Mouse (Mus musculus) heart, embryonic 14.5 days (tissue): ENCODE results near the gene Mapk13. TPM values are rescaled to one million over a fixed set of nuclear protein-coding genes. Genes with fewer than 3 reads are reported as not detected.

ENCODE experiments used
- ATAC-seq: fragments of 200-750 bp; cut with Nextera tagmentation; 2 replicates; pipeline ENCODE4 v1.8.0; 2017; ENCODE audit warnings: low read depth, moderate TSS enrichment; ENCODE audit not compliant: insufficient number of reproducible peaks, insufficient read depth, low FRiP score
- H3K27ac ChIP-seq, 2 experiments: fragments of 200-500 bp in 1 of 2; fragments of 300-500 bp in 1 of 2; sonication (generic) in 1 of 2; replicated peaks in 1 of 2; 2 replicates each; pipeline ENCODE4 v1.5.1; 2012 to 2014; ENCODE audit warnings: low read depth in 2 of 2, low read length in 2 of 2, control low read depth in 1 of 2, mild to moderate bottlenecking in 1 of 2, mixed read lengths in 1 of 2; ENCODE audit not compliant: control insufficient read depth in 1 of 2, insufficient read depth in 1 of 2
- H3K27me3 ChIP-seq: fragments of 300-500 bp; sonication (generic); 2 replicates; pipeline ENCODE4 v1.6.1; 2014; ENCODE audit warnings: mild to moderate bottlenecking, low read length, control low read depth; ENCODE audit not compliant: control insufficient read depth, insufficient read depth
- H3K36me3 ChIP-seq: fragments of 300-500 bp; sonication (generic); 2 replicates; pipeline ENCODE4 v1.6.1; 2014; ENCODE audit warnings: mild to moderate bottlenecking, control low read depth, low read length, mixed read lengths; ENCODE audit not compliant: control insufficient read depth, insufficient read depth
- H3K4me1 ChIP-seq, 2 experiments: fragments of 200-500 bp in 1 of 2; fragments of 300-500 bp in 1 of 2; sonication (generic) in 1 of 2; 2 replicates each; pipeline ENCODE4 v1.6.1; 2012 to 2014; ENCODE audit warnings: low read length in 2 of 2, control low read depth in 1 of 2, mixed read lengths in 1 of 2; ENCODE audit not compliant: control insufficient read depth in 2 of 2, insufficient read depth in 2 of 2
- H3K4me2 ChIP-seq: fragments of 300-500 bp; sonication (generic); 2 replicates; pipeline ENCODE4 v1.6.1; 2014; ENCODE audit warnings: mild to moderate bottlenecking, low read length
- H3K4me3 ChIP-seq, 2 experiments: fragments of 200-500 bp in 1 of 2; fragments of 300-500 bp in 1 of 2; sonication (generic) in 1 of 2; 2 replicates each; pipeline ENCODE4 v1.5.1; 2012 to 2014; ENCODE audit warnings: low read length in 2 of 2, mild to moderate bottlenecking in 2 of 2, control low read depth in 1 of 2, low read depth in 1 of 2, moderate library complexity in 1 of 2; ENCODE audit not compliant: control insufficient read depth in 1 of 2, insufficient read depth in 1 of 2
- H3K9ac ChIP-seq: fragments of 300-500 bp; sonication (generic); 2 replicates; pipeline ENCODE4 v1.6.1; 2014; ENCODE audit warnings: mild to moderate bottlenecking, low read length
- H3K9me3 ChIP-seq: fragments of 300-500 bp; sonication (generic); 2 replicates; pipeline ENCODE4 v1.6.1; 2016; ENCODE audit warnings: low read length, control low read depth; ENCODE audit not compliant: control insufficient read depth
- WGBS: fragments of 180-500 bp; shearing (Covaris S2); extraction: QIAGEN DNeasy Blood & Tissue Kit; methylation state at CpG from one replicate; pipeline ENCODE4 v1.1.7; 2014; 5-methylcytosine and 5-hydroxymethylcytosine counted together
- polyA plus RNA-seq: library from polyadenylated mRNA; unstranded; fragments of >200 nt; fragmentation: Nextera tagmentation; extraction: Ambion mirVana; gene quantifications from 2 replicates; pipeline ENCODE4 v1.2.1, GENCODE M21; 2014

Mapk13 gene
- polyA plus RNA-seq, 1 experiment from 2014 or later = 2.5 TPM

- Histone ChIP-seq H3K36me3 (peaks cover 100% of the 10 kb centered on the region), H3K9ac (peak overlapping the region; percentile 44; the same call in 1 of the 2 replicates), H3K9me3 (no peaks in the 10 kb centered on the region), H3K4me1 (peaks cover 6 to 16% of the 10 kb centered on the region in 2 experiments), H3K27ac (peak overlapping the region; percentile 50 to 76), H3K27me3 (no peaks in the 10 kb centered on the region), H3K4me2 (no peak overlapping the region; the same call in 1 of the 2 replicates), H3K4me3 (no peak overlapping the region)
- ATAC-seq = no peak
- WGBS = 67% methylated on average over 6 of the region's 6 CpGs
Measured at GRCm38 (mm10) chr17:28825359-28826041, 56.4 kb downstream of the Mapk13 start.

DNA sequence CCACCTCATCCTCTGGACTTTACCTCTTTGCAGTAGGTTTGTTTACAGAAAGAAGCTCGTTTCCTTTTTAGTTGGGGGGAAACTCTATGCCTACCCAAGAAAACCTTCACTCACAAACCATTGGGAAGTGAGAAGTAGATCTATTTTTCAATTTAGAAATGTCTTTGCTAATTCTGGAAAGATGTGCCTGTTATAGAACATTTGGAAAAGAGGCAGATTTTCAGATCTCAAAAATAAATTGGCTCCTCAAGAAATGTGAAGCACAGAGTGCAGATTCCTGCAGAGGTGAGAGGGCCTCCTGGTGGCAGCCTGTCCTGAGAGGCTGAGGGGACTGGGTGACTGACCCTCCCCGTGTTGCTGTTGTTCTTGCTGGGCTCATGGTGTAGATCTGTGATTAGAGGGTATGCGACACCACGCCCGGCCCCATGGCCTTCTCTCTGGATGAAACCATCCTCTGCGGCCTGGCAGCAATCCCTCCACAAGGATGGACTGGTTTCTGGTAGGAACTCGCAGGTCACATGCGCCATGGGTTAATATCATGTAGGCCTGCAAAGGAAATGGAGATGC lies 58.7 kb downstream of the Mapk13 start:
- Histone ChIP-seq H3K4me1 (peaks cover 10 to 26% of the 10 kb centered on the region in 2 experiments), H3K27me3 (no peaks in the 10 kb centered on the region), H3K27ac (no peak overlapping the region), H3K9ac (no peak overlapping the region), H3K4me3 (no peak overlapping the region), H3K4me2 (no peak overlapping the region), H3K36me3 (peaks cover 98% of the 10 kb centered on the region), H3K9me3 (no peaks in the 10 kb centered on the region)
- 89% methylated on average over 8 of the region's 8 CpGs for WGBS
- ATAC-seq = no peak

- no peak overlapping the region for H3K9ac ChIP-seq
- no peak overlapping the region for H3K27ac ChIP-seq
- no peak overlapping the region for H3K4me3 ChIP-seq
- no peak; the same call in 1 of the 2 replicates for ATAC-seq
- no peaks in the 10 kb centered on the region for H3K9me3 ChIP-seq
- H3K27me3 ChIP-seq = no peaks in the 10 kb centered on the region
- peaks cover 99% of the 10 kb centered on the region for H3K36me3 ChIP-seq
- no peak overlapping the region for H3K4me2 ChIP-seq
- WGBS = 45% methylated on average over 14 of the region's 14 CpGs
- H3K4me1 ChIP-seq = peaks cover 12 to 26% of the 10 kb centered on the region in 2 experiments
Measured at GRCm38 (mm10) chr17:28829120-28829519, 60.0 kb downstream of the Mapk13 start.

Other genes starting within 250 kb of the Mapk13 start
- gene Armc12, start 238.5 kb upstream of the Mapk13 start, polyA plus RNA-seq = not detected in 2 replicates
- gene Clpsl2, start 219.9 kb upstream of the Mapk13 start, polyA plus RNA-seq = not detected in 2 replicates
- gene Clps, start 208.5 kb upstream of the Mapk13 start, polyA plus RNA-seq = 0.47 TPM in 1 of 2 replicates, not detected in the other
- gene Lhfpl5, start 193.7 kb upstream of the Mapk13 start, polyA plus RNA-seq = 0.26 and 0.45 TPM in 2 replicates
- gene Srpk1, start 146.6 kb upstream of the Mapk13 start, polyA plus RNA-seq = 60.6 and 61.1 TPM in 2 replicates
- 0.34 and 0.51 TPM in 2 replicates for gene Slc26a8, start 79.1 kb upstream of the Mapk13 start, polyA plus RNA-seq
- gene Mapk14, start 78.0 kb upstream of the Mapk13 start, polyA plus RNA-seq = 37.6 and 38.3 TPM in 2 replicates
- gene AC170998.1, start 43.2 kb upstream of the Mapk13 start, polyA plus RNA-seq = 2.2 and 2.5 TPM in 2 replicates
- gene Brpf3, start 31.8 kb downstream of the Mapk13 start, polyA plus RNA-seq = 6.0 and 6.4 TPM in 2 replicates
- 0.11 TPM in 1 of 2 replicates, not detected in the other for gene Pnpla1, start 89.1 kb downstream of the Mapk13 start, polyA plus RNA-seq
- 0.09 TPM in 2 replicates for gene 4930539E08Rik, start 146.0 kb downstream of the Mapk13 start, polyA plus RNA-seq
- not detected in 2 replicates for gene Pxt1, start 174.5 kb downstream of the Mapk13 start, polyA plus RNA-seq
- 53.2 and 53.5 TPM in 2 replicates for gene Kctd20, start 182.7 kb downstream of the Mapk13 start, polyA plus RNA-seq
- gene Stk38, start 238.7 kb downstream of the Mapk13 start, polyA plus RNA-seq = 68.0 and 70.3 TPM in 2 replicates